Mouse (Mus musculus) embryo, embryonic 11 days (tissue): ENCODE measurements at regions not wholly inside any gene's neighbourhood (a gene's known extent, or its start where the extent isn't known, plus 50 kb on each side); places are given as distances from the start of the nearest gene placed in this dataset.
"Not testable (repeated sequence)": the region's sequence is repeated elsewhere in the genome, so short reads cannot be mapped to it uniquely, and the experiment has no call there.

Experiments
- DNase-seq: peaks from one replicate; pipeline ENCODE4 v3.0.0-alpha.2; 2015

- DNase-seq = no peak
Measured at GRCm38 (mm10) chr3:39809586-39809985, 721.5 kb upstream of the Intu start.

- DNase-seq = peak; percentile 82
Measured at GRCm38 (mm10) chr3:39814814-39815213, 716.3 kb upstream of the Intu start.

GRCm38 (mm10) chr3:39830488-39831056 is 700.5 kb upstream of the Intu start:
- DNase-seq = no peak

- peak; percentile 7 for DNase-seq
Measured at GRCm38 (mm10) chr3:39838377-39839145, 692.5 kb upstream of the Intu start.

GRCm38 (mm10) chr3:39840946-39841345 is 690.1 kb upstream of the Intu start:
- DNase-seq = no peak

GRCm38 (mm10) chr3:39845123-39845522 is 686.0 kb upstream of the Intu start:
- no peak for DNase-seq

- no peak for DNase-seq
Measured at GRCm38 (mm10) chr3:39848829-39849228, 682.3 kb upstream of the Intu start.

GRCm38 (mm10) chr3:39857214-39857839 is 673.8 kb upstream of the Intu start:
- DNase-seq = no peak

- DNase-seq = not testable (repeated sequence)
Measured at GRCm38 (mm10) chr3:39876046-39876445, 655.0 kb upstream of the Intu start.

- no peak for DNase-seq
Measured at GRCm38 (mm10) chr3:39884370-39884769, 646.7 kb upstream of the Intu start.

GRCm38 (mm10) chr3:39888376-39888775 is 642.7 kb upstream of the Intu start:
- no peak for DNase-seq

GRCm38 (mm10) chr3:39889222-39889621 is 641.9 kb upstream of the Intu start:
- DNase-seq = no peak

- DNase-seq = no peak
Measured at GRCm38 (mm10) chr3:39898961-39899360, 632.1 kb upstream of the Intu start.

- DNase-seq = peak; percentile 17
Measured at GRCm38 (mm10) chr3:39900207-39900606, 630.9 kb upstream of the Intu start.

GRCm38 (mm10) chr3:39904377-39904776 is 626.7 kb upstream of the Intu start:
- DNase-seq = no peak

GRCm38 (mm10) chr3:39908676-39909362 is 622.3 kb upstream of the Intu start:
- DNase-seq = no peak

- no peak for DNase-seq
Measured at GRCm38 (mm10) chr3:39909642-39910041, 621.4 kb upstream of the Intu start.

GRCm38 (mm10) chr3:39918601-39919000 is 612.5 kb upstream of the Intu start:
- peak; percentile 14 for DNase-seq

- DNase-seq = no peak
Measured at GRCm38 (mm10) chr3:39925436-39925835, 605.6 kb upstream of the Intu start.

- no peak for DNase-seq
Measured at GRCm38 (mm10) chr3:39928421-39928820, 602.7 kb upstream of the Intu start.

GRCm38 (mm10) chr3:39933372-39933771 is 597.7 kb upstream of the Intu start:
- no peak for DNase-seq

- no peak for DNase-seq
Measured at GRCm38 (mm10) chr3:39937719-39938278, 593.3 kb upstream of the Intu start.

GRCm38 (mm10) chr3:39944581-39944980 is 586.5 kb upstream of the Intu start:
- no peak for DNase-seq
